Mouse (Mus musculus) thymus, adult 2 months (tissue): ENCODE measurements around the gene Gm21958. TPM values are rescaled to one million over a fixed set of nuclear protein-coding genes. Genes with fewer than 3 reads are reported as not detected.

Source experiments
- DNase-seq: peaks from one replicate; pipeline ENCODE4 v3.0.0; 2021
- H3K27ac ChIP-seq: fragments of 200-500 bp; 2 replicates; pipeline ENCODE4 v1.5.1; 2012; ENCODE audit warnings: low read length, control low read depth; ENCODE audit not compliant: control insufficient read depth, insufficient read depth
- H3K27me3 ChIP-seq: fragments of 200-500 bp; 2 replicates; pipeline ENCODE4 v1.6.1; 2012; ENCODE audit warnings: mild to moderate bottlenecking, low read length, moderate library complexity, mixed read lengths; ENCODE audit not compliant: control insufficient read depth, insufficient read depth
- H3K36me3 ChIP-seq: fragments of 200-500 bp; 2 replicates; pipeline ENCODE4 v1.6.1; 2012; ENCODE audit warnings: mild to moderate bottlenecking, low read length, moderate library complexity; ENCODE audit not compliant: control insufficient read depth, insufficient read depth
- H3K4me1 ChIP-seq: fragments of 200-500 bp; replicated peaks from 2 replicates; pipeline ENCODE4 v1.6.1; 2012; ENCODE audit warnings: low read length; ENCODE audit not compliant: control insufficient read depth, insufficient read depth
- H3K4me3 ChIP-seq: fragments of 200-500 bp; 2 replicates; pipeline ENCODE4 v1.5.1; 2012; ENCODE audit warnings: mild to moderate bottlenecking, low read length, control low read depth, moderate library complexity; ENCODE audit not compliant: control insufficient read depth, insufficient read depth
- CTCF ChIP-seq: fragments of 200-500 bp; IDR thresholded peaks from 2 replicates; pipeline ENCODE4 v1.5.1; 2012; ENCODE audit warnings: mild to moderate bottlenecking, control low read depth, low read length, moderate library complexity, borderline replicate concordance; ENCODE audit not compliant: control insufficient read depth, poor library complexity, insufficient read depth; ENCODE audit errors: extremely low read depth
- POLR2A ChIP-seq: fragments of 200-500 bp; IDR thresholded peaks from 2 replicates; pipeline ENCODE4 v1.6.1; 2012; ENCODE audit warnings: mild to moderate bottlenecking, low read length, control low read depth, moderate library complexity; ENCODE audit not compliant: control insufficient read depth, poor library complexity, insufficient read depth; ENCODE audit errors: extremely low read depth
- WGBS: fragments of 180-500 bp; shearing (Covaris S2); methylation state at CpG from one replicate; pipeline ENCODE4 v1.1.7; 2018; 5-methylcytosine and 5-hydroxymethylcytosine counted together
- polyA plus RNA-seq: library from polyadenylated mRNA; depleted of rRNA; stranded (reverse); fragments of >200 nt; gene quantifications from 2 replicates; pipeline ENCODE4 v1.2.3, GENCODE M21; 2012

Gm21958 gene
- polyA plus RNA-seq, 1 experiment: not detected

- TF ChIP-seq CTCF (peak; percentile 100), POLR2A (peak; percentile 75; the same call in 1 of the 2 replicates)
- Histone ChIP-seq H3K36me3 (peaks cover 12% of the 10 kb centered on the region), H3K4me1 (peaks cover 6% of the 10 kb centered on the region; the same call in 1 of the 2 replicates), H3K4me3 (peak within 1 kb of the TSS; percentile 91), H3K27ac (peak within 1 kb of the TSS; percentile 90), H3K27me3 (no peaks in the 10 kb centered on the region)
- under 1% methylated on average over 65 of the region's 65 CpGs for WGBS
- DNase-seq: peak; percentile 94
Observed at GRCm38 (mm10) chr3:54735247-54736046, 21.3 kb upstream of the Gm21958 start, which contains the start of the genes Exosc8 and Alg5. Exosc8 (minus strand) TSS chr3:54735393. Alg5 (plus strand) TSS chr3:54735539.

- H3K4me1 ChIP-seq: peaks cover 6% of the 10 kb centered on the region; the same call in 1 of the 2 replicates
- TF ChIP-seq CTCF (no peak), POLR2A (peak; percentile 90)
- H3K4me3 ChIP-seq: peak overlapping the region; percentile 91
- under 1% methylated on average over 84 of the region's 84 CpGs for WGBS
- H3K36me3 ChIP-seq: peaks cover 20% of the 10 kb centered on the region
- peak; percentile 91 for DNase-seq
- H3K27me3 ChIP-seq: no peaks in the 10 kb centered on the region
- H3K27ac ChIP-seq: peak overlapping the region; percentile 90
Observed at GRCm38 (mm10) chr3:54734411-54735246, 20.5 kb upstream of the Gm21958 start.

GRCm38 (mm10) chr3:54732371-54732770 is 18.2 kb upstream of the Gm21958 start:
- TF ChIP-seq CTCF (no peak), POLR2A (no peak)
- no peak for DNase-seq
- 96% methylated on average over 4 of the region's 4 CpGs for WGBS
- Histone ChIP-seq H3K27ac (no peak overlapping the region), H3K4me1 (peaks cover 6% of the 10 kb centered on the region; the same call in 1 of the 2 replicates), H3K36me3 (peaks cover 39% of the 10 kb centered on the region), H3K4me3 (no peak overlapping the region), H3K27me3 (no peaks in the 10 kb centered on the region)

GRCm38 (mm10) chr3:54731626-54732150 is 17.5 kb upstream of the Gm21958 start:
- DNase-seq: no peak
- Histone ChIP-seq H3K36me3 (peaks cover 45% of the 10 kb centered on the region), H3K27me3 (no peaks in the 10 kb centered on the region), H3K4me1 (peaks cover 6% of the 10 kb centered on the region; the same call in 1 of the 2 replicates), H3K4me3 (no peak overlapping the region), H3K27ac (no peak overlapping the region)
- no peak for TF ChIP-seq POLR2A
- TF ChIP-seq CTCF: no peak
- 97% methylated on average over 8 of the region's 8 CpGs for WGBS

GRCm38 (mm10) chr3:54728100-54728499 is 13.9 kb upstream of the Gm21958 start:
- WGBS: 93% methylated on average over 6 of the region's 6 CpGs
- no peaks in the 10 kb centered on the region for H3K27me3 ChIP-seq

GRCm38 (mm10) chr3:54727588-54727987 is 13.4 kb upstream of the Gm21958 start:
- WGBS: 96% methylated on average over 2 of the region's 2 CpGs
- DNase-seq: no peak
- H3K4me3 ChIP-seq: no peak overlapping the region
- no peaks in the 10 kb centered on the region for H3K27me3 ChIP-seq
- peaks cover 5% of the 10 kb centered on the region for H3K4me1 ChIP-seq
- TF ChIP-seq CTCF: no peak
- no peak for TF ChIP-seq POLR2A
- H3K36me3 ChIP-seq: peaks cover 53% of the 10 kb centered on the region
- no peak overlapping the region for H3K27ac ChIP-seq

More at GRCm38 (mm10) chr3:54728100-54728499, 13.9 kb upstream of the Gm21958 start:
- no peak overlapping the region for H3K4me3 ChIP-seq
- H3K27ac ChIP-seq: no peak overlapping the region
- TF ChIP-seq POLR2A: no peak
- TF ChIP-seq CTCF: no peak
- peaks cover 49% of the 10 kb centered on the region for H3K36me3 ChIP-seq
- H3K4me1 ChIP-seq: peaks cover 5% of the 10 kb centered on the region
- no peak for DNase-seq
